Mouse (Mus musculus): Measurements from ENCODE around the gene Bbs1.

- no peak for TF ChIP-seq POLR2A (IDR thresholded peaks at IDR 0.05; ENCODE audit: control insufficient read depth in 1 of 2, insufficient read depth in 1 of 2, low read depth in 1 of 2, low read length in 2 of 2, poor library complexity in 1 of 2)
- no peak for TF ChIP-seq MAFK (IDR thresholded peaks at IDR 0.05; ENCODE audit: borderline replicate concordance, low read depth, low read length)
- no peak for TF ChIP-seq MAZ (IDR thresholded peaks at IDR 0.05; ENCODE audit: low read depth, low read length)
- no peak for TF ChIP-seq MEF2A (IDR thresholded peaks at IDR 0.05; ENCODE audit: extremely low read depth, insufficient replicate concordance, low read depth, low read length, poor library complexity, severe bottlenecking)
Measured at GRCm38 (mm10) chr19:4854552-4855469, 51.6 kb downstream of the Bbs1 start, which contains the start of gene Ctsf.
